Mouse (Mus musculus) erythroblast, embryonic 14.5 days (primary cell): Measurements from ENCODE around the gene Nim1k.

Experiments
- GATA1 ChIP-seq: IDR thresholded peaks from 2 replicates; pipeline ENCODE4 v1.6.1; 2012; ENCODE audit warnings: low read length, inconsistent platforms, mixed read lengths
- TAL1 ChIP-seq: IDR thresholded peaks from 3 replicates; pipeline ENCODE4 v1.6.1; 2012; ENCODE audit warnings: low read length, inconsistent platforms, mixed read lengths

GRCm38 (mm10) chr13:119727608-119728387, 27.9 kb downstream of the Nim1k start:
- no peak for TF ChIP-seq GATA1
- no peak for TF ChIP-seq TAL1
